Mouse (Mus musculus): Measurements from ENCODE around the gene Thap7.

DNA sequence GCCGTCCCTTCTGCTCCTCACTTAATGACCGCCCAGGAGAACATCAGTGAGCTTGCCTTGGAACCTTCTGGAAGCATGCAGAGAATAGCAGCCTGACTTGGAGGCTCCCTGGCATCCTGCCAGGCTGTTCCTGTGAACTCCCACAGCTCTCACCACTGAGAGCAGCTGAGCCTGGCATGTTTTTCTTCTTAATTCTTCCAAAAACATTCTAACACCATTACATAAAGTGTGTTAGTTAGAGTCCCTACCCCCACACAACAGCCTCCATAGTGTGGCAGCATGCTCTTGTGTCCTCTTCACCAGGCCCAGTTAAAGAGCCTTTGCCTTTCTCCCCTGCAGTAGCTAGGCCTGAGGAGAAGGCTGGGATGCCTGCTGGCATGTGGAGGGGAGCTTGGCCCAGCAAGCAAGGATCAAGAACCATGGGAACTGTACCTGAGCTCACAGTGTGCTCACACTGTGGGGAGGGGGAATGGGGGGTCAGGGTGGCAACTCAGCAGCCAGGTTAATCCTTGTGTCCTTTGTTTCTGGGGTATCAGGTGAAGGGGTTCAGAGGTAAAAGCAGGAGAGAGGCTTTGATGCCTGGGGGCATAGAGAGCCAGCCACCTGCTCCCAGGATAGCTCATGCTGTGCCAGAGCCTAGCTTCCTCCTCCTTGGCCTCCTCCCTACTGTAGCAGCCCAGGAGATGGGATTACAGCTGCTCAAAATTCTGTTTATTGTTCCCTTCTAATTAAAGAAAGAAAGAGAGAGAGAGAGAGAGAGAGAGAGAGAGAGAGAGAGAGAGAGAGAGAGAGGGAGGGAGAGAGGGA is 34.2 kb downstream of the Thap7 start:
- TF ChIP-seq CTCF (IDR thresholded peaks at IDR 0.05): no peak
- no peak for TF ChIP-seq EP300 (IDR thresholded peaks at IDR 0.05)

All from lung, postnatal 0 days (tissue).